Mouse (Mus musculus) heart, adult 8-10 months (tissue): ENCODE data around the gene Cmtm7. TPM values are rescaled to one million over a fixed set of nuclear protein-coding genes. Genes with fewer than 3 reads are reported as not detected.

Experiments
- DNase-seq: peaks from one replicate; pipeline ENCODE4 v3.0.0; 2022; ENCODE audit warnings: low spot score
- total RNA-seq, 4 experiments: library from RNA; stranded (reverse); gene quantifications; 2 replicates each; pipeline ENCODE4 v1.2.4; 2022

Gene Cmtm7
- 10 to 100 TPM; 10.5 to 16.6 (median 12.6) TPM for total RNA-seq

DNA sequence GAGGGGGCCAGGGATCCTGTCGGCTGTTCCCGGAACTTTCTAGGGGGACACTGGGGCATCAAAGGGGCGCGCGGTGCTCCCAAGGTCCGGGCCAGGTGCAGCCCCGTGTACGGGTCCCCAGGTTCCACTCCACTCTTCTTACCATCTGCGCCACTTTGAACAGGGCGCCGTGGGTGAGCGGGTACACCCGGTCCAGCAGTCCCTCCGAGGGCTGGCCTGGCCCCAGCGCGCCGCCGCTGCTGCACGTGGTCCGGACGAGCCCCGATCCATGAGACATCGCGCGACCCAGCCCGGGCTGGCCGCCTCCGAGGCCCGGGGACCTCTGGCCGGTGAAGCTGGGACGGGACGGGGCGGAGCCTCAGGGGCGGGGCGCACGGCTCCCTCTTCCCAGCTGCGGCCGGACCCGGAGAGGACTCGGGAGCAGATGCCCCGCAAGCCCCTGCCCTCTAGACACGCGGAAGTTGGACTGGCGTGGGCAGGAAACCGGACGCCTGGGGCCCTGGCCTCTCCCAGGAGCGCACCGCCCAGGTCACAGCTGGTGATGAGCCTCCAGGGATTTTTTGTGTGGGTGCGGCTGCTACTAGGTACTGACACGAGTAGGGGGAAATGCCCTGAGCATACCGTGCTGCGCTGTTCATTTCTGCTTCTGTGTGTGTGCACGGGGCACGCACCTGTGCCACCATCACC lies at the start of gene Cmtm7:
Gene Cmtm7 (minus strand): TSS at position 331 of the 687 bp plus-strand sequence.
- DNase-seq = peak; percentile 82

DNA sequence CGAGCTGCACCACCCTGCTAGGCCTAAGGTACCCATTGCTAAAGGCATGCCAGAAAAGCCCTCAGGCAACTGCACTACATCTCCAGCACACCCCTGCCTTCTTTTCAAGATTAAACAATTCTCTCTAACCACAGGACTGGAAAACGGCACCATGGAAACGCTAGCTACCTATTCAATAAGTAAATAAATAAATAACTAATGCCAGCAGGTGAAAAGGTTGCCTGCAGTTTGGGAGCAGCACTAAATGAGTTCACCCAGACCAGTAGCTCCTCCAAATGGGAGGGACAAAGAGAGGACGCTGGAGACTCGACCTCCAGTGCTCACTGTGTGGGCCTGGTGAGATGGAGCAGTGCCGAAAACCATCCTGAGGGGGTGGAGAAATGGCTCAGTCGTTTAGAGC lies 48.7 kb upstream of the Cmtm7 start:
- DNase-seq = no peak

DNA sequence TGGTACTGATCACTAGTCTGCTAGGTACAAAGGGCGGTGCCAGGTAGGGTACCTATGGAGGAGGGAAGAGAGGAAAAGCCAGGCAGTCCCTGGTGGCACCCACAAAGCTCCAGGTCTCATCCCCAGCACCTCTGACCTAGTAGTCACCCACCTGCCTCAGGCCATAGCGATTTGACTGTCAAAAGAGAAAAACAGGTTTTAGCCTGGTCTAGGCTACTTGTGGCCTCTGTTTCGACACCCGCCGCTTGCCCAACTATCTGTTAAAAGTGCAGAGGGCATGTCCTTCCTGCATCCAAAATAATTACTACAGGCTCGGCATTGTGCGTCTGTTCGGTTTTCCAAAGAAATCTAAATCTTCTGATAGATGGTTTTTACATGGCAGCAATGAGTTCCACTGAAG lies 48.0 kb upstream of the Cmtm7 start:
- no peak for DNase-seq

DNA sequence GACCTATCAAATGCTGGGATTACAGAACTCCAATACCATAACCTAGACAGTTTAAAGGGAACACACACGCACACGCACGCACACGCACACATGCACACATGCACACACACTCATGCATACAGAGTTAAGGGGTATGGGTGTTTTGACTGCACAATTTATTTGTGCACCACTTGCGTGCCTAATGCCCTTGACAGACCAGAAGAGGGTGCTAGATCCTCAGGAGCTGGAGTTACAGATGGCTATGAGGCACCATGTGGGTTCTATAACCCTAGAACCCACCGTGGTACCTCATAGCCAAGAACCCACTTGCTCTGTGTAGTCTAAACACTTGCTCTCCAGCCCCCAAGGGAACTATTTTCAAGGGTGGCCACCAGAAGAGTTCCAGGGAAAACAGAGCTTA lies 46.7 kb upstream of the Cmtm7 start:
- DNase-seq = no peak

DNA sequence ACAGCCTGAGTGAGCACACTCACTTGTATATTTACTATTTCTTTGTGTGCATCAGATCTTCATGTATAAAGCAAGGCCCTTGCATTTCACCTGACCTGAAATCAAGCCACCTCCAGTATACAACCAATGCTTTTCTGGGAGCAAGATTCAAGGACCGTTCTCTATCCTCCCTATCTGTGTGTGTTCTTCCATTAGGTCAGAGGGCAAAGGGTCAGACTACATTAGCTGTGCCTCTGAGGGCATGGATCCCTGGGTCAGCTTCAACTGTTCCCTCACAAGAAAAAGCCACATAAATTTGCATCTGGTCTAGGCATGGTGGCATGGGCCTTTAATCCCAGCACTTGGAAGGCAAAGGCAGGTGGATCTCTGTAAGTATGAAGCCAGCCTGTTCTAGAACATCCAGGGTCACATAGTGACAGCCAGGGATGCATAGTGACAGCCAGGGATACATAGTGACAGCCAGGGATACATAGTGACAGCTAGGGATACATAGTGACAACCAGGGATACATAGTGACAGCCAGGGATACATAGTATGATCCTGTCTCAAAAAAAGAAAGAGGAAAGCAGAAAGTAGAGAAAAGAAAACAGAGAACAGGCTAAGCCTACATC lies 45.7 kb upstream of the Cmtm7 start:
- DNase-seq = no peak

DNA sequence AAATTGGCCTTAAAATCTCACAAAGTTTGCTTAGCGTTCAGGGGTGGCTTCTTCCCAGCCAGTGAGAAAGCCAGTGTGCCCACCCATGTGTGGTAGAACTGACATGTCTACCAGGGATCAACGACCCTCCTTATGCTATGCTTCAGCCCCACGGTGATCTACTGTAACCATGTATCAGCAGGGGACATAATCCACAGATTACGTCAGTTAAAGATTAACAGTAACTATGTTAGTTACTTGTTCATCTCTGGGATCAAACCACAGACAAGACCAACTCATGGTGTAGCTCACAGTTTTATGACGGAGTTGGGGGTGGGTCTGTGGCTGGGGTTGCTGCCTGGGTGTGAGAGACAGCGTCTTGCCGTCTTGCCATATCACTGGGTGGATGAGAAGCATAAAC lies 42.5 kb upstream of the Cmtm7 start:
- no peak for DNase-seq

DNA sequence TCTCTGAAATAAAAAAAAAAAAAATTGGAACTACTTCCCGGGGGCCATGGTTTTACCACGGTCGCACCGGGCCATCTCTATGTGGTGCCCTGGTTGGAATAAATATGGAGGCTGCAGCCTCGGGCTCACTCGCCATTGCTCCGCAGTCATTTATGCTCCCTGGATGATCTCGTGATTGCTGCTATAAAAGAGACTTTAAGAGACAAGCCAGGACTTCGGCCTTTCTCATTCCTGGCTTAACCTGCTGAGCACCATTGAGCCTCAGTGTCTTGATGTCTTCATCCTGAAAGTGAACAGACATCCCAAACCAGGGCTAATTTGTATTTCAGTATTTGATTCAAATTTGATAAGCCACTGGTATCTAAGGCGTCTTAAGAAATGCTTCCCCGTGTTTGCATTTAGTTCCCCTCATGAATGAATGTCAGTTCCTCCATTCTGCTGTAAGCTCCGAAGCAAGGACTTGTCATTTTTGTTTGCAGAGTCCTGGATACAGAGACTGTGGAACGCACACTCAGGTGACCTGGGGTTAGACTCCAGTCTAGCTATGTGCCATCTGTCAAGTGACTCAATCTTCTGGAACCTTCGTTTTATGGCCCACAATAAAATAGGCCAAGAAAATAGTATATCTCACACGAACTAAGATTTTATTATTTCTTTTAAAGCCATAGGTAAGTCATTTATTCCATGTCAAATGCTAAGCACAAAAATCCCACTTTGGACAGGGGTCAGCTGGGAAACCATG lies 40.1 kb upstream of the Cmtm7 start:
- no peak for DNase-seq

DNA sequence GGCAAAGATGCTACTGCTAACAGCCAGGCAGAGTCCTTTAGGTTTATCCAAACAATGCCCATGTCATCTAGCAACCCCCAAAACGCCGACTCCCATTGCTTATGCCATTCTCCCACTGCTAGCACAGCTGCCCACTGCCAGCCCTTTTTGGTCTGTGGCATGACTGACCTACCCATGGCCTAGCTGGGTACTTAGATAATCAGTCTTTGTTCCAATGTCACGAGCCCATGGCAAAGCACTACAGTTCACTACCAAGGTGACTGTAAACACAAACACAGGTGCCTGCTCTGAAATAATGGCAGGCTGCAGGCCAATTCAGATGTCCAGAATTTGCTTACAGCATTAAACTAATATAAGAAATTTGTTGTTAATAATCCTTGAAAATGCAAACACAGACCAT lies 37.3 kb upstream of the Cmtm7 start:
- peak; percentile 45 for DNase-seq

DNA sequence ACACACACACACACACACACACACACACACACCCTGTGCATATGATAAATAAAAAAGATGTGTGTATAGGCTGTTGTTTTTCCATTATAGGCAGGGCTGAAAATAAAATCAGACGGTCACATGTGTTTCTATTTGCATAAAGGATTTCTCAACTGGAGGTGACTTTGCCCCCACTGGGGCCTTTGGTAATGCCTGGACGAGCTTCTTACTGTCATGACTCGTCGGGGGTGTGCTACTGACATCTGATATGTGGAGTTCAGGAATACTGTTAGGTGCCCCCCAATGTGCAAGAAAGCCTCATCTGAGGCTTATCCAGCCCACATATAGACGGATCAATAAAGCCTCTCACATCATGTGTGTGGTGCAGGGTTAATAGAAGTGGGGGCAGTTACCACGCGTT lies 35.4 kb upstream of the Cmtm7 start:
- no peak for DNase-seq

DNA sequence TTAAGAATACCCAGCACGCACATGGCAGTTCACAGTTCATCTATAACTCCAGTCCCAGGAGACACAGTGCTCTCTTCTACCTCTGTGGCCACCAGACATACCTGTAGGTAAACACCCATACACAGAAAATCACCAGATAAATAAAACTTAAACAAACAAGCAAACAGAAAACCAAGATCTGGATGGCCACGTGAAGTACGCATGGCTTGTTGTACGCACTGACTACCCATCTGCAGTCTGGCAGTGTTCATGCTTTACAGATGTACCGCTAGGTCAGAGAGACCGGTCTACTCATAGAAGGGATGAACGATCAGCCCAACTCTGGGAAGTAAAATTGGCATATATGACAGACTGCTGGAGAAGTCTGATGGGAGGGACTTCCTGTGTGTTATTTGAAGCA lies 34.5 kb upstream of the Cmtm7 start:
- no peak for DNase-seq

DNA sequence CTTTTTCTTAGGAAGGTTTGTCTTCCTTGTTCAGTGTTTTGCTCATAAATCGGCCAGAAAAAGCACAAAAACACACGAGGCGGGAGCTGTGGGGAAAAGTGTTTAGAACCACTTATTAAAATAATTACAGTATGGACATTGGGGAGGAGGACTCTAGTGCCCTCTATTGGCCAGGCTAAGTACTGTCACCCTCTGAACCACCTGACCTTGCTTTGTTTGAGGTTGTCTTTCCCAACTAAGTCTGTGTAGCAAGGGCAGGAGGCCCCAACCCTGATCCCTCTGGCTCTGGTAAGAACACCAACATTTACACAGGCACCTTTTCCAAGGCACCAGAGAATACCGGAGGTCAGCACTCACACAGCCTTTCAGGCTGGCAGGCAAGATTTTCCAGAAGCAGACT lies 33.7 kb upstream of the Cmtm7 start:
- peak; percentile 52 for DNase-seq

DNA sequence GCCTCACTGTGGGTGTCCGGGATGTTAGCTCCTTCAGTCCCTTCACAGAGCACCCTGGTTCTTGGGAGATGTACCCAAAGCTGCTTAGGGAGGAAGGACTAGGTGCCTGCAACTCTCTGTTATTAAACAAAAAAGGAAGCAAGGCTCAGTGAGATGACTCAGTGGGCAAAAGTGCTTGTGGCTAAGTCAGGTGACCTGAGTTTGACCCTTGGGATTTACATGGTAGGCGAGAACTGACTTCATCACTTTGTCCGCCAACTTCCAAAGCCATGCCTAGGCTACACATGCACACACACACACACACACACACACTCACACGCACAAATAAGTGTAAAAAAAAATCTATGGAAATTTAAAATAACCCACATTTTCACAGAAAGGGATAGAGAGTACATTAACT lies 30.3 kb upstream of the Cmtm7 start:
- DNase-seq = no peak

DNA sequence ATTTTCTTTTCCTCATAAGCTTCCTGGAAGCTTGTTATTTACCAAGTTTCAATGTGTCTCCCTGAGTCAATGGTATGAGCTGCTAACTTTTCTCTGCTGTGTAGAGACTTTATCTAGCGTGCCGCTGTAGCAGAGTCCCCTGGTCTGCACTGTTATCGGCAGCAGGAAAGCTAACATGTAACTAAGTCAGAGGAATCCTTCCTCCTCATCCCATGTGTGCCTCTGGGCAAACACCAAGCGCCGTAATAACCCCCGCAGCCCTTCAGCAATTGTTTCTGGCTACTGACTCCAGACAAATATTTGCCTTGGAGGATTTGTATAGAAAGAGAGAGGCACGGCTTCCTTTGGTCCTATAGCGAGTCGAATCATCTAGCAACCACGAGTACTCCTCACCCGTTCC lies 29.2 kb upstream of the Cmtm7 start:
- DNase-seq = no peak

DNA sequence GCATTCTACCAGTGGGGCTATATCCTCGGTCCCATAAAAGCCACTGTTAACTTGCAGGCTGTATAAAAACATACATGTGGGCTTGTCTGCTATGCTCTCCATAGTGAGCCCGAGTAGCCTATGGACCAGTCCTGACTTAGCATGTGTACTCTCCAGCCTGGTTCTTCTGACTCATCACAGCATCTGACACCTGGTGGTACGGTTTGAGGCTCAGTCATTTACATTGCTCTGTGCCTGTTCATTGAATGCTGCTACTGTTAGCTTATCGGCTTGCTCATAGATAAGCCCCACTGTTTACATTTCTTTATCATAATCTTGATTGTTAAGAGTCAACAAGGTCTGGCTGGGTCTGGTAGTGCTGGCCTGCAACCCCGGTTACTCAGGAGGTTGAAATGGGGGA lies 27.0 kb upstream of the Cmtm7 start:
- DNase-seq = no peak

DNA sequence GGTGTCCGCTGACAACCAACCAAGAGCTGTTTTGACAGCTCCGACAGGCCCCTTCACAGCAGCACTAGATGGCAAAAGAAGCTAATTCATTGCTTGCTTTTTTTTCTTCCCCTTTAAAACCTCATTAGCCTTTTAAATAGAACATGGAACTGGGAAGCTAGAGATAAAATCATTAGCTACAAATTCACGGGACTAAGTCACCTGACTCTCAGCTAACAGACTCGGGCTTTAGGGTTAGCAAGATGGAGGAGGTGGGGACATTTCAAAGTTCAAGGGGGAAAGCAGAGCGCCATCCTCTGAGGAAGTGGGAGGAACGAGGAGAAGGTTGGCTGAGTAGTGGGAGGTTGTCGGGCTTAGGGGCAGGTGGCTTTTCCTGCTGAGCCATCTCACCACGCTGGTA lies 25.6 kb upstream of the Cmtm7 start:
- DNase-seq = no peak

DNA sequence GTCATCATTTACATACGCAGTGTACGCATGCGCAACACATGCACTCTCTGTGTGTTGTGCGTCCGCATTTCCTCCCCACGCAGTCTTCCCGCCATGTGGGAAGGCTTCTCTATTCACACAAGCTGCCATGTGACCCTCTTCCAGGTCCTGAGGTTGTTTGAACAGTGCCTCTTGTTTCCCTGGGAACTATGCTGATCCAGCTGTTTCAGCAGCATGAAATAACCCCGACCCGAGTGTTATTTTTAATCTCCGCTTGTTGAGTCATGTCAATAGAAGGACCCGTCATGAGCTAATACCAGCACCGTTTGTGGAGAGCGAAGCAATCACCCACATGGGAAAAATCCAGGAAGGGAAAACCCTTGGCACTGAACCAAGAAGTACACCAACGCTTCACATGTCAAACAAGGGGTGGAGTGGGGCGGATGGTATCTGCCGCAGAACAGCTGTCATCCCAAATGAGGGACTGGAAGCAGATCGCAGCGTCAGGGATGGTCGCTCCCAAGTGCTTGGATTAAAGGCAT lies 23.6 kb upstream of the Cmtm7 start:
- DNase-seq = peak; percentile 81

DNA sequence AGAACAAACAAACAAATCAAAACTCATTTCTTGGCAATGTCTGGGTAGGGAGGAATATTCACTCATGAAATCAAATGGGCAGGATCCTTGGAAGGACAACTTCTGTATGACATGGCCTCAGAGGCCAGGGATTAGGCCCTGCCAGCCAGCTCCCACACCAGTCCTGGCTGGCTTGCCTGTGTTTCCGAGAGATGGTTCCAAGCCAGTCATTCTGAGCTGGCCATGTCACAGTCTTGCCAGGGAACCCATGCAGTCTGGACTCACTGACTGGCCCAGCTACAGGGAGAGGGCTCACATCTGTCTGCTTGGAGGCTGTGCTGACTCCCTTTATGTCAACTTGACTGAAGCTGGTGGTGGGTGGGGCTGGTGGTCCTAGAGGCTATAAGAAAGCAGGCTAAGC lies 20.5 kb upstream of the Cmtm7 start:
- DNase-seq = peak; percentile 58

DNA sequence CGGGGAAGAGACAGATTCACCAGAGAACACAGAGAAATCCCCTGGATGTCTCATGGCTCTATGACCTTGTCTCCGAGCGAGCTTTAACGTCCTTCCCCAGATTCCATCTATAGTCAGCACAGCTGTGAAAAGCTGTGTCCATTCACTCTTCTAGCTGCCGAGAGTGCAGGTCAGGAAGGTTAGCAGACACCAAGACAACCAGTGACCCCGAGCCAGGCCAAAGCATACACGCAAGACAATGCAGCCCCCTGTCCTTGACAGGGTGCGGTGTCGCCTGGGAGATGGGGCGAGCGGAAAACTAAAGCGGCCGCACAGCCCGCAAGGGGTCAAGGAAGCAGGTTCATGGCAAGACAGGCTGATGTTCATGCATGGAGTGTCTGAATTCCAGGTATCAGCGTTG lies 19.6 kb upstream of the Cmtm7 start:
- no peak for DNase-seq

DNA sequence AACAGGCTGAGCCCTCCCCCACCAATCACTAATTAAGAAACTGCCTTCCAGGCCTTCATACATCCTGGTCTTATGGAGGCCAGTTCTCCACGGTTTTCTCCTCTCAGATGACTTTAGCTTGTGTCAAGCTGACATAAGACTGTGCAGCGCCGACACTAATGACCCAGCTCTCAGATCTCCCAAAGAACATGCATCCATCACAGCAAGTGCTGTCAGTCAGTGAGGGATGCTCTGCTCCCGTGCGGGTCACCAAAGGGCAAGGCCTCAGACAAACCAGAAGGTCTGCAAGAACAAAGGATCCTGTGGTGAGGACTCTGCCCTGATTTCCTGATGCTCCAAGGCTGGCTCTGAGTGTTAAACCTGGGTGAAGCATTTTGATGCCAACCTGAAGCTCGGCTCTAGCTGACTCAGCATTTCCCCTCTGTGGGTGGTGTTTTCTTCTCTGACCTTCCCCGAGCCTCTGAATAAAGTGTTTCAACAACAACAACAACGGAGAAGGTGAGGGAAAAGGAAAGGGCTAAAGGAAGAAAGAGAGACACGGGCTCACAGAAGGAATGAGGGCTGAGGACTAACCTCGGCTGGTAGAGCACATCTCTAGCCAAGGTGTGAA lies 17.9 kb upstream of the Cmtm7 start:
- no peak for DNase-seq

DNA sequence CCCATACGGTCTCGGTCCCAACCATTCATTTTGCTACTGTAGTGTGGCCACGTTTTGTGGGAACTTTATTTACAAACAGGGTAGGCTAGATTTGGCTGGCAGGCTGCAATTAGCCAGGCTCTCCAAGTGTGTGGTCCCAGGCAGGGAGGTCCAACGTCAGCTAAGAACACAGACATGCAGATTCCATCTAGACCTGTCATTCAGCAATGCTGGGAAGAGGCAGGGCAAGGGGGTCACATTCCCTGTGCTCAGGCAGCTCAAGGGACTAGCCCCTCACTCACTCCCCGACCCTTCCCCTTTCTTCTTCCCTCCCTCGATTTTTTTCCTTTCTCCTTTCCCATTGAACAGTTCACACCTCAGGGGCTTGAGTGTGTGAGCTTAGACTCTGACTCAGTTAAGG lies 17.2 kb upstream of the Cmtm7 start:
- no peak for DNase-seq

DNA sequence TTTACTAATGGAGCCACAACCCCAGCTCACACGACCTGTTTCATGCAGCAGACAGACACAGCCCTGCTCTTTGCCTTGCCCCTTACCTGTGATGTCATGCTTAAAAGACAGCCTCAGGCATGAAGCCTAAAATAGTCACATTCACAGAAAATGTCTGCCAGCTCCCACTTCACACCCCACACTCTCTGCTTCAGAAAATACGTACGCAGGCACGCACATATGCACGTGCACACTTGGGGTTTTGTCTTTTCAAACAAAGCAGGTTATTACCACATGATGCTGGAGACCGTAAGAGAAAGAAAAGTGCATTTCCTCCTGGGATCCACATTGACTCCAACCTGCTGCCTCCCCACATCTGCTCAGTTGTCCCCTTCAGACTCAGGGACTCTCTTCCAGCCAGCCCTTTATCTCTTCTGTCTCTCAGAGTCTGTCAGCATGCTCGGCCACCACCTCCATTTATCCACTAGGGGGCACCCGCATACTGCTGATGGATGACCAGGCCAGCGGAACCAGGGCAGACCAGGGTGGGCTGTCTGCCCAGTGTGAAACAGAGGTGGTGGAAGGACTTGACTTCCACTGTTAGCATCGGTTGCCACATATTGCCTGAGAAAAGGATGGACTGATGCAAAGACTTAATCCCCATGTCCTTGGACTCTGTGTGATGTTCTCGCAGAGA lies 15.8 kb upstream of the Cmtm7 start:
- peak; percentile 86 for DNase-seq
